Mouse (Mus musculus) heart, postnatal 0 days (tissue): ENCODE measurements around the gene Gpbp1.

Experiments used
- CTCF ChIP-seq: IDR thresholded peaks from 2 replicates; pipeline ENCODE4 v1.5.1; 2016; ENCODE audit warnings: antibody characterized with exemption, control low read depth, low read depth
- EP300 ChIP-seq: IDR thresholded peaks from 2 replicates; pipeline ENCODE4 v1.6.1; 2016; ENCODE audit warnings: antibody characterized with exemption, low read depth

DNA sequence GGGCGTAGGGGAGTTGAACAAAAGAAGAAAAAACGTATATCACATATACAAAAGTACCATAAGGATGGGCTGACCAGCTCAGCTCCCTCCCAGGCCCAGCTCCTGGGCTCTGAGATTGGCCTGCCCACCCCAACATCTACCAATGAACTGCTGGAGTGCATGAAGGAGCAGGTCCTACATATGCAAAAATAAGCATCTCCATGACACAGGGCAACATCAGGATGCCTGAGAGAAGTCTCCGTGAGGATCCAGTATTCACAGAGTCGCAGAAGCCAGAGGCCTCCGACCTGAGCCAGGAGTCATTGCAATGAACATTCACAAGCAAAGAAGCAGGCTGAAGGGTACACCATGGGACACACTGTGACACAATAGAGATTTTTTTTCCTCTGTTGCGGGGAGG is 96.5 kb downstream of the Gpbp1 start:
- TF ChIP-seq CTCF = no peak
- no peak for TF ChIP-seq EP300
